Mouse (Mus musculus): ENCODE measurements around the gene Lsamp.

GRCm38 (mm10) chr16:42189431-42190081 is 2205.4 kb downstream of the Lsamp start:
- no peak for TF ChIP-seq CTCF (IDR thresholded peaks at IDR 0.05)
- no peak for TF ChIP-seq POLR2A (IDR thresholded peaks at IDR 0.05; ENCODE audit: insufficient read depth, low read depth, low read length)
- TF ChIP-seq EP300 (IDR thresholded peaks at IDR 0.05; ENCODE audit: insufficient read depth, low read depth, low read length): no peak
